ENCODE assay signal across 8 mouse cellular contexts in the genomic region with DNA sequence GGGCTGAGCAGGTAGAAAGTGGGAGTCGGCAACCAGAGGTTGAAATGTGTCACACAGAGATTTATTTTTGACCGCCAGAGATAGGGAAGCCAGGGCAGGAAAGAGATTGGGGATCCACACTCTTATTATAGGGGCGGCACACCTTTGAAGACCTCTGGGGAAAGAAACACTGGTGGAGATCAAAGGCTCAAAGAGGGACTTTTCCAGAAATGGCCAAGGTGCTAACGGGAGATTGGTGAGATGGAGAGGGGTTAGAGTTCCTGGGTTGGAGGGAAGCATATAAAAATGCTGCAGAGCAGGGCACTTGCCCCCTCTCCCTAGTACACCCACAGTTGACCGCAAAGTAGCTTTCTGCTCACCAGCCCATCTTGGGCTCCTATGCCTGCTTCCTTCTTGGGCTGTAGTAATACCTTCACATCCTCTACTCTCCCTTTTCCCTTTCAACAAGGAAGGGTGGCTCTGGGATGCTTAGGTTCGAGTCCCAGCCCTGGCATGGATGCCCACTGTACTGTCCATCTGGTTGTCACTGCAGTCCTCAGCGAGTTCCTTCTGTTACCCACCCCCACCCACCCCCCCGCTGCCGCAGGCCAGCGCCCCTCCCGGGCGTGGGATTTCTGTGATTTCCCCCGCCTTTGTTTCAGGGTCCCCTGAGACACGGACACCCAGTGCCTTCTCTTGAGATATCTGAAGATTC. TPM values are rescaled to one million over a fixed set of nuclear protein-coding genes. Genes with fewer than 3 reads are reported as not detected.
DNase-seq lines count a peak whose midpoint lies in the region; ATAC-seq lines count a peak whose summit lies in the region.

No protein-coding gene starts in this region.

- peak overlapping the region; percentile 95; the same call in 1 of the 2 replicates for H3K27ac ChIP-seq in kidney, embryonic 15.5 days
- peak overlapping the region; percentile 94 for H3K27ac ChIP-seq in embryonic facial prominence, embryonic 12.5 days
- 0 out of 2 replicates have a peak overlapping the region, but pooled peaks have one; percentile 7 for H3K27ac ChIP-seq in hindbrain, embryonic 16.5 days (ENCODE audit: low read depth, low read length)
- no peak overlapping the region for H3K27ac ChIP-seq in midbrain, embryonic 16.5 days (ENCODE audit: low read length)

- peak overlapping the region; percentile 94 for H3K4me3 ChIP-seq in kidney, embryonic 15.5 days (replicated peaks)
- H3K4me3 ChIP-seq in embryonic facial prominence, embryonic 12.5 days: peak overlapping the region; percentile 88
- H3K4me3 ChIP-seq in hindbrain, embryonic 16.5 days (ENCODE audit: low read length): peak overlapping the region; percentile 80
- H3K4me3 ChIP-seq in midbrain, embryonic 16.5 days (ENCODE audit: low read depth, low read length): peak overlapping the region; percentile 70

- H3K9me3 ChIP-seq in kidney, embryonic 15.5 days (replicated peaks): no peaks in the 10 kb centered on the region
- H3K9me3 ChIP-seq in embryonic facial prominence, embryonic 12.5 days: no peaks in the 10 kb centered on the region
- no peaks in the 10 kb centered on the region for H3K9me3 ChIP-seq in hindbrain, embryonic 16.5 days (ENCODE audit: control insufficient read depth, low read length)
- no peaks in the 10 kb centered on the region for H3K9me3 ChIP-seq in midbrain, embryonic 16.5 days (replicated peaks; ENCODE audit: control insufficient read depth, low read length, poor library complexity, severe bottlenecking)

- H3K9ac ChIP-seq in kidney, embryonic 15.5 days: peak overlapping the region; percentile 94
- peak overlapping the region; percentile 93 for H3K9ac ChIP-seq in embryonic facial prominence, embryonic 12.5 days
- H3K9ac ChIP-seq in hindbrain, embryonic 16.5 days (ENCODE audit: low read depth, low read length): peak overlapping the region; percentile 87
- H3K9ac ChIP-seq in midbrain, embryonic 16.5 days (ENCODE audit: low read depth, low read length): peak overlapping the region; percentile 78

- peaks cover 11% of the 10 kb centered on the region for H3K36me3 ChIP-seq in kidney, embryonic 15.5 days
- peaks cover 10% of the 10 kb centered on the region for H3K36me3 ChIP-seq in embryonic facial prominence, embryonic 12.5 days
- H3K36me3 ChIP-seq in hindbrain, embryonic 16.5 days (ENCODE audit: control insufficient read depth, insufficient read depth, low read length): no peaks in the 10 kb centered on the region
- no peaks in the 10 kb centered on the region for H3K36me3 ChIP-seq in midbrain, embryonic 16.5 days (ENCODE audit: control insufficient read depth, insufficient read depth, low read length)

- ATAC-seq in kidney, embryonic 15.5 days (replicated peaks; ENCODE audit: low FRiP score): peak; percentile 23
- ATAC-seq in embryonic facial prominence, embryonic 12.5 days (ENCODE audit: insufficient number of reproducible peaks, insufficient read depth, low FRiP score, low TSS enrichment): peak; percentile 16; the same call in 1 of the 2 replicates
- peak; percentile 28 for ATAC-seq in hindbrain, embryonic 16.5 days
- peak; percentile 55 for ATAC-seq in midbrain, embryonic 16.5 days
- no peak for ATAC-seq in CD4-positive, CD25-positive, alpha-beta regulatory T cell, adult 4 months

- peaks cover 36% of the 10 kb centered on the region for H3K4me1 ChIP-seq in kidney, embryonic 15.5 days
- H3K4me1 ChIP-seq in embryonic facial prominence, embryonic 12.5 days: peaks cover 30% of the 10 kb centered on the region
- H3K4me1 ChIP-seq in hindbrain, embryonic 16.5 days (ENCODE audit: control insufficient read depth, insufficient read depth, low read depth, low read length): peaks cover 20% of the 10 kb centered on the region
- H3K4me1 ChIP-seq in midbrain, embryonic 16.5 days (ENCODE audit: control insufficient read depth, insufficient read depth, low read length): peaks cover 11% of the 10 kb centered on the region

- peak overlapping the region; percentile 69 for H3K4me2 ChIP-seq in kidney, embryonic 15.5 days
- peak overlapping the region; percentile 59 for H3K4me2 ChIP-seq in embryonic facial prominence, embryonic 12.5 days (replicated peaks)
- H3K4me2 ChIP-seq in hindbrain, embryonic 16.5 days (ENCODE audit: low read length): peak overlapping the region; percentile 98
- H3K4me2 ChIP-seq in midbrain, embryonic 16.5 days (ENCODE audit: low read length): peak overlapping the region; percentile 99

- 30% methylated on average over 14 of the region's 14 CpGs for WGBS in kidney, embryonic 15.5 days
- 32% methylated on average over 14 of the region's 14 CpGs for WGBS in embryonic facial prominence, embryonic 12.5 days
- 32% methylated on average over 14 of the region's 14 CpGs for WGBS in hindbrain, embryonic 16.5 days
- WGBS in midbrain, embryonic 16.5 days: 31% methylated on average over 14 of the region's 14 CpGs

- H3K27me3 ChIP-seq in kidney, embryonic 15.5 days: no peaks in the 10 kb centered on the region
- no peaks in the 10 kb centered on the region for H3K27me3 ChIP-seq in embryonic facial prominence, embryonic 12.5 days
- H3K27me3 ChIP-seq in hindbrain, embryonic 16.5 days (replicated peaks; ENCODE audit: control insufficient read depth, insufficient read depth, low read length): no peaks in the 10 kb centered on the region
- H3K27me3 ChIP-seq in midbrain, embryonic 16.5 days (ENCODE audit: control insufficient read depth, insufficient read depth, low read depth, low read length): no peaks in the 10 kb centered on the region

- DNase-seq in kidney, adult 9 months: no peak
- DNase-seq in left cerebral cortex, adult 8-10 months (ENCODE audit: low spot score in 2 of 2): no peak
- no peak for DNase-seq in gastrocnemius, postnatal 10 days

RNA-seq across cellular contexts. Expression of gene Fstl1, which starts 0.4 kb away (rescaled TPM):
- 557 and 571 TPM in 2 replicates for polyA plus RNA-seq in kidney, embryonic 15.5 days (2015; fragmentation: Nextera tagmentation; extraction: Ambion mirVana)
- 512 and 537 TPM in 2 replicates for polyA plus RNA-seq in embryonic facial prominence, embryonic 12.5 days (2016; fragmentation: Nextera tagmentation; extraction: Ambion mirVana)
- polyA plus RNA-seq in hindbrain, embryonic 16.5 days (2015; fragmentation: Nextera tagmentation; extraction: Ambion mirVana): 81.2 and 110 TPM in 2 replicates
- 69.2 and 74.3 TPM in 2 replicates for polyA plus RNA-seq in midbrain, embryonic 16.5 days (2015; fragmentation: Nextera tagmentation; extraction: Ambion mirVana)
- polyA plus RNA-seq in CD4-positive, CD25-positive, alpha-beta regulatory T cell, adult 4 months (2017; shearing (Covaris generic)): under 1 TPM; 0.27 to 0.36 TPM
- total RNA-seq in left cerebral cortex, adult 8-10 months (2022): 10 to 100 TPM; 31.0 to 39.0 (median 36.1) TPM
- total RNA-seq in gastrocnemius, postnatal 10 days (2021): 100 to 1,000 TPM; 329 to 424 TPM

Comparison
In these comparisons a context has a peak if more than half of its experiments do, and no peak if none do; other contexts are left out.
1. RNA of gene Fstl1, which starts 0.4 kb away (polyA plus RNA-seq): 557 to 571 TPM in kidney, embryonic 15.5 days, 512 to 537 TPM in embryonic facial prominence, embryonic 12.5 days, 81.2 to 110 TPM in hindbrain, embryonic 16.5 days and 69.2 to 74.3 TPM in midbrain, embryonic 16.5 days; 0.27 to 0.36 TPM in CD4-positive, CD25-positive, alpha-beta regulatory T cell, adult 4 months; every median in the first group is over 10 times any median in the second.
2. Peak in every context shown above with its lines, with median percentiles within 50 percentile points of each other: H3K4me2 ChIP-seq, H3K4me3 ChIP-seq and H3K9ac ChIP-seq.